Mouse (Mus musculus): Measurements from ENCODE around the gene Fnip2. TPM values are rescaled to one million over a fixed set of nuclear protein-coding genes. Genes with fewer than 3 reads are reported as not detected.
"Not testable (repeated sequence)": the region's sequence is repeated elsewhere in the genome, so short reads cannot be mapped to it uniquely, and the experiment has no call there.

Gene Fnip2
- polyA plus RNA-seq, 1 experiment from 2014 or later = 9.9 TPM

DNA sequence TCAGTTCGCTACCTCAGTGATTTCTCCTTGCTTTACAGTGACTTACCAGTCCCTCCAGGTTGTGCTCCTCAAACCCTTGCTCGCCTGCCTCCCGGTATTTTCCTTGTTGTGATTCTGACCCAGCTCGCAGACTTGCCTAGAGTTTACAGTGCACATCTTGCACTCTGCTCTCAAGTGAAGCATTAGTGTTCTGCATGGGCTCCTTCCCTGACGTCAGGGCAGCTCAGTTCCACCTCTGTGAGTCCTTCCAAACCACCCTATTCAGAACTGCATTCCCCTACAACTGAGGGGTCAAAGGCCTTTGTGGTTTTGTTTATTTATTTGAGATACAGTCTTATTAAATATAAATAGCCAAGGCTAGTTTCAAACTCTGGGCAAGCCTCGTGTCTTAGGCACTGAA is 10.6 kb upstream of the Fnip2 start:
- H3K4me2 ChIP-seq (replicated peaks) = no peak overlapping the region
- H3K9me3 ChIP-seq (ENCODE audit: control insufficient read depth, low read length) = no peaks in the 10 kb centered on the region
- no peaks in the 10 kb centered on the region; the same call in 1 of the 2 replicates for H3K4me1 ChIP-seq (replicated peaks; ENCODE audit: control insufficient read depth, insufficient read depth, low read length)
- no peak for ATAC-seq (ENCODE audit: low FRiP score)
- no peaks in the 10 kb centered on the region for H3K27me3 ChIP-seq (ENCODE audit: control insufficient read depth, insufficient read depth, low read length)
- no peak overlapping the region for H3K4me3 ChIP-seq (replicated peaks; ENCODE audit: low read length)
- no peak overlapping the region for H3K9ac ChIP-seq
- 77% methylated on average over 6 of the region's 6 CpGs for WGBS
- no peak overlapping the region for H3K27ac ChIP-seq
- DNase-seq (ENCODE audit: low spot score) = no peak
- H3K36me3 ChIP-seq (replicated peaks; ENCODE audit: control insufficient read depth, insufficient read depth) = no peaks in the 10 kb centered on the region

DNA sequence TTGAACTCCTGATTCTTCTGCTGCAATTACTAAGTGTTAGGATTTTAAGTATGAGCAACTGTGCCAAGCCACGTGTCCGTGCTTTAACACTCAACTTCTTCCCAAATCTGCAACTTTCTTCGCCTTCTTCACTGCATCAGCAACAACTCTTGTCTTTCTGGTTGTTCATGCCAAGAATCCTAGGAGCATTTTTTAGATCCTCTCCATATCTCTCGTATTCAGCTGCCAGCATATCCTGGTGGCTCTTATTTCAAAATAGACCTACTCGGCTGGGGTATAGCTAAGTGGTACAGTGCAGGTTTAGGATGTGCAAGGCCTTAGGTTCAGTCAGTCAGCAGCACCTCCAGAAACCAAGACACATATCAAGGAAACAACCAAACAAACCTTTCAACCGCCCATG is 10.0 kb upstream of the Fnip2 start:
- no peak overlapping the region for H3K4me3 ChIP-seq (replicated peaks; ENCODE audit: low read length)
- no peak overlapping the region for H3K27ac ChIP-seq
- H3K9me3 ChIP-seq (ENCODE audit: control insufficient read depth, low read length) = no peaks in the 10 kb centered on the region
- ATAC-seq (ENCODE audit: low FRiP score) (no peak), DNase-seq (ENCODE audit: low spot score) (no peak)
- H3K9ac ChIP-seq = no peak overlapping the region
- H3K36me3 ChIP-seq (replicated peaks; ENCODE audit: control insufficient read depth, insufficient read depth) = no peaks in the 10 kb centered on the region
- H3K4me1 ChIP-seq (replicated peaks; ENCODE audit: control insufficient read depth, insufficient read depth, low read length) = no peaks in the 10 kb centered on the region; the same call in 1 of the 2 replicates
- H3K27me3 ChIP-seq (ENCODE audit: control insufficient read depth, insufficient read depth, low read length) = no peaks in the 10 kb centered on the region
- no peak overlapping the region for H3K4me2 ChIP-seq (replicated peaks)
- WGBS = 89% methylated on average over 6 of the region's 6 CpGs

DNA sequence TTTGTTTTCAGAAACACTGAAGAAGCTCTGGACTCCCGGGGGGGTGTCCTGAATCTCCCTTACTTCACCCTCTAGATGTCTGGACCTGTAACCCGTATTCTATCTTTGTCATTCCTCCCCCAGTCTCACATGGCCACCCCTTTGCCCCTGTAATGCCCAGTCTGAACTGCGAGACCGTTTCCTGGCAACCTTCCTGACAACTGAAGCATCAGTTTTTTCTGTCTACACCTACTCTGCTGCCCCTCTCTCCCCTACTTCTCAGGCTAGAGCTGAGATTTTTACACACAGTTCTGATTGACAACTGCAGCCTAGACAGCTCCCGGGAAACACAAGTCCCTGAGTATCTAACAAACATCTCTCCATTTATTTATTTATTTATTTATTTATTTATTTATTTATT is 9.3 kb upstream of the Fnip2 start:
- Histone ChIP-seq H3K36me3 (replicated peaks; ENCODE audit: control insufficient read depth, insufficient read depth) (no peaks in the 10 kb centered on the region), H3K9ac (no peak overlapping the region), H3K4me1 (replicated peaks; ENCODE audit: control insufficient read depth, insufficient read depth, low read length) (no peaks in the 10 kb centered on the region; the same call in 1 of the 2 replicates), H3K4me2 (replicated peaks) (no peak overlapping the region), H3K27me3 (ENCODE audit: control insufficient read depth, insufficient read depth, low read length) (no peaks in the 10 kb centered on the region), H3K4me3 (replicated peaks; ENCODE audit: low read length) (no peak overlapping the region), H3K27ac (0 out of 2 replicates have a peak overlapping the region, but pooled peaks have one; percentile 3), H3K9me3 (ENCODE audit: control insufficient read depth, low read length) (no peaks in the 10 kb centered on the region)
- DNase-seq (ENCODE audit: low spot score) (no peak), ATAC-seq (ENCODE audit: low FRiP score) (no peak)
- 28% methylated on average over 5 of the region's 5 CpGs for WGBS

GRCm38 (mm10) chr3:79576468-79576816 is 8.8 kb upstream of the Fnip2 start:
- 0 out of 2 replicates have a peak overlapping the region, but pooled peaks have one; percentile 3 for H3K4me2 ChIP-seq (replicated peaks)
- H3K4me1 ChIP-seq (replicated peaks; ENCODE audit: control insufficient read depth, insufficient read depth, low read length) = no peaks in the 10 kb centered on the region; the same call in 1 of the 2 replicates
- DNase-seq (ENCODE audit: low spot score) (no peak), ATAC-seq (ENCODE audit: low FRiP score) (no peak)
- H3K27me3 ChIP-seq (ENCODE audit: control insufficient read depth, insufficient read depth, low read length) = no peaks in the 10 kb centered on the region
- no peak overlapping the region for H3K9ac ChIP-seq
- no peaks in the 10 kb centered on the region for H3K36me3 ChIP-seq (replicated peaks; ENCODE audit: control insufficient read depth, insufficient read depth)
- H3K4me3 ChIP-seq (replicated peaks; ENCODE audit: low read length) = no peak overlapping the region
- no peaks in the 10 kb centered on the region for H3K9me3 ChIP-seq (ENCODE audit: control insufficient read depth, low read length)
- 0 out of 2 replicates have a peak overlapping the region, but pooled peaks have one; percentile 3 for H3K27ac ChIP-seq
- WGBS = 14% methylated on average over 3 of the region's 3 CpGs

- Histone ChIP-seq H3K4me1 (replicated peaks; ENCODE audit: control insufficient read depth, insufficient read depth, low read length) (no peaks in the 10 kb centered on the region; the same call in 1 of the 2 replicates), H3K9ac (no peak overlapping the region), H3K9me3 (ENCODE audit: control insufficient read depth, low read length) (no peaks in the 10 kb centered on the region), H3K4me2 (replicated peaks) (0 out of 2 replicates have a peak overlapping the region, but pooled peaks have one; percentile 3), H3K4me3 (replicated peaks; ENCODE audit: low read length) (no peak overlapping the region), H3K36me3 (replicated peaks; ENCODE audit: control insufficient read depth, insufficient read depth) (no peaks in the 10 kb centered on the region), H3K27ac (peak overlapping the region; percentile 38; the same call in 1 of the 2 replicates), H3K27me3 (ENCODE audit: control insufficient read depth, insufficient read depth, low read length) (no peaks in the 10 kb centered on the region)
- DNase-seq (ENCODE audit: low spot score) = peak; percentile 36
- 29% methylated on average over 10 of the region's 10 CpGs for WGBS
- peak; percentile 74; the same call in 1 of the 2 replicates for ATAC-seq (ENCODE audit: low FRiP score)
Observed at GRCm38 (mm10) chr3:79575576-79576467, 8.2 kb upstream of the Fnip2 start.

DNA sequence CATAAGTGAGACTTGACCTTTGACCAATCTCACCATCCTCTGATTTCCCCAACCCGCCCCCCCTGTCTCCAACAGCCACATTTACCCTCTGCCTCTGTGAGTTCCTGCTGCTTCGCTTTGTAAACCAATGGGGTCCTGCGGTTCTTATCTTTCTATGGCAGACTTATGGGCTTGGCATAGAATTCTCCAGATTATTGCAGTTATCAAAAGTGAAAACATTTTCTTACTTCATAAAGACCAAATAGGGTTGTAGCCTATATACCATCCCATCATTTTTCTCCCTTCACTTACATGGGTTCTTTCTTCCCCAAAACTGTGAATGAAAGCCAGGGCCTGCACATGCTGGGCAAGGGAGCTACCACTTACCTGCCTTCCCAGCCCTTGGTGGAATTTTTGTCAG is 6.7 kb upstream of the Fnip2 start:
- ATAC-seq (ENCODE audit: low FRiP score) = no peak
- H3K9ac ChIP-seq = no peak overlapping the region

GRCm38 (mm10) chr3:79573376-79573775 is 5.8 kb upstream of the Fnip2 start:
- not testable (repeated sequence) for H3K9ac ChIP-seq; H3K4me2 ChIP-seq (replicated peaks); ATAC-seq (ENCODE audit: low FRiP score); H3K9me3 ChIP-seq (ENCODE audit: control insufficient read depth, low read length); H3K4me1 ChIP-seq (replicated peaks; ENCODE audit: control insufficient read depth, insufficient read depth, low read length); DNase-seq (ENCODE audit: low spot score); H3K27me3 ChIP-seq (ENCODE audit: control insufficient read depth, insufficient read depth, low read length); H3K4me3 ChIP-seq (replicated peaks; ENCODE audit: low read length); H3K36me3 ChIP-seq (replicated peaks; ENCODE audit: control insufficient read depth, insufficient read depth); H3K27ac ChIP-seq
- 88% methylated on average over 4 of the region's 5 CpGs for WGBS

More for the DNA sequence above, 6.7 kb upstream of the Fnip2 start:
- H3K4me1 ChIP-seq (replicated peaks; ENCODE audit: control insufficient read depth, insufficient read depth, low read length) = no peaks in the 10 kb centered on the region; the same call in 1 of the 2 replicates
- DNase-seq (ENCODE audit: low spot score) = no peak
- WGBS = 65% methylated on average over 3 of the region's 3 CpGs
- H3K9me3 ChIP-seq (ENCODE audit: control insufficient read depth, low read length) = no peaks in the 10 kb centered on the region
- H3K36me3 ChIP-seq (replicated peaks; ENCODE audit: control insufficient read depth, insufficient read depth) = no peaks in the 10 kb centered on the region
- H3K27me3 ChIP-seq (ENCODE audit: control insufficient read depth, insufficient read depth, low read length) = no peaks in the 10 kb centered on the region
- H3K4me2 ChIP-seq (replicated peaks) = no peak overlapping the region
- no peak overlapping the region for H3K27ac ChIP-seq
- no peak overlapping the region for H3K4me3 ChIP-seq (replicated peaks; ENCODE audit: low read length)

GRCm38 (mm10) chr3:79572399-79572798 is 4.8 kb upstream of the Fnip2 start:
- no peaks in the 10 kb centered on the region for H3K27me3 ChIP-seq (ENCODE audit: control insufficient read depth, insufficient read depth, low read length)
- H3K4me2 ChIP-seq (replicated peaks) = no peak overlapping the region
- H3K9ac ChIP-seq = no peak overlapping the region
- no peak overlapping the region for H3K27ac ChIP-seq
- DNase-seq (ENCODE audit: low spot score) (no peak), ATAC-seq (ENCODE audit: low FRiP score) (no peak)
- H3K4me3 ChIP-seq (replicated peaks; ENCODE audit: low read length) = no peak overlapping the region
- H3K36me3 ChIP-seq (replicated peaks; ENCODE audit: control insufficient read depth, insufficient read depth) = no peaks in the 10 kb centered on the region
- no peaks in the 10 kb centered on the region; the same call in 1 of the 2 replicates for H3K4me1 ChIP-seq (replicated peaks; ENCODE audit: control insufficient read depth, insufficient read depth, low read length)
- 79% methylated on average over 3 of the region's 3 CpGs for WGBS
- H3K9me3 ChIP-seq (ENCODE audit: control insufficient read depth, low read length) = no peaks in the 10 kb centered on the region

- Histone ChIP-seq H3K27ac (no peak overlapping the region), H3K36me3 (replicated peaks; ENCODE audit: control insufficient read depth, insufficient read depth) (no peaks in the 10 kb centered on the region), H3K4me3 (replicated peaks; ENCODE audit: low read length) (no peak overlapping the region), H3K4me1 (replicated peaks; ENCODE audit: control insufficient read depth, insufficient read depth, low read length) (no peaks in the 10 kb centered on the region; the same call in 1 of the 2 replicates), H3K27me3 (ENCODE audit: control insufficient read depth, insufficient read depth, low read length) (no peaks in the 10 kb centered on the region), H3K9me3 (ENCODE audit: control insufficient read depth, low read length) (no peaks in the 10 kb centered on the region), H3K9ac (no peak overlapping the region), H3K4me2 (replicated peaks) (no peak overlapping the region)
- ATAC-seq (ENCODE audit: low FRiP score) (no peak), DNase-seq (ENCODE audit: low spot score) (no peak)
- WGBS = 89% methylated on average over 3 of the region's 3 CpGs
Observed at GRCm38 (mm10) chr3:79569351-79569681, 1.7 kb upstream of the Fnip2 start.

All from hindbrain, embryonic 14.5 days (tissue).